Mouse (Mus musculus) embryo, embryonic 11 days (tissue): Measurements from ENCODE around the gene Zfp335.
A peak's percentile ranks its signal among the peaks of the same experiment; 100 is the strongest.
"Not testable (repeated sequence)": the region's sequence is repeated elsewhere in the genome, so short reads cannot be mapped to it uniquely, and the experiment has no call there.

Experiments used
- DNase-seq: peaks from one replicate; pipeline ENCODE4 v3.0.0-alpha.2; 2015

The Zfp335 gene

DNA sequence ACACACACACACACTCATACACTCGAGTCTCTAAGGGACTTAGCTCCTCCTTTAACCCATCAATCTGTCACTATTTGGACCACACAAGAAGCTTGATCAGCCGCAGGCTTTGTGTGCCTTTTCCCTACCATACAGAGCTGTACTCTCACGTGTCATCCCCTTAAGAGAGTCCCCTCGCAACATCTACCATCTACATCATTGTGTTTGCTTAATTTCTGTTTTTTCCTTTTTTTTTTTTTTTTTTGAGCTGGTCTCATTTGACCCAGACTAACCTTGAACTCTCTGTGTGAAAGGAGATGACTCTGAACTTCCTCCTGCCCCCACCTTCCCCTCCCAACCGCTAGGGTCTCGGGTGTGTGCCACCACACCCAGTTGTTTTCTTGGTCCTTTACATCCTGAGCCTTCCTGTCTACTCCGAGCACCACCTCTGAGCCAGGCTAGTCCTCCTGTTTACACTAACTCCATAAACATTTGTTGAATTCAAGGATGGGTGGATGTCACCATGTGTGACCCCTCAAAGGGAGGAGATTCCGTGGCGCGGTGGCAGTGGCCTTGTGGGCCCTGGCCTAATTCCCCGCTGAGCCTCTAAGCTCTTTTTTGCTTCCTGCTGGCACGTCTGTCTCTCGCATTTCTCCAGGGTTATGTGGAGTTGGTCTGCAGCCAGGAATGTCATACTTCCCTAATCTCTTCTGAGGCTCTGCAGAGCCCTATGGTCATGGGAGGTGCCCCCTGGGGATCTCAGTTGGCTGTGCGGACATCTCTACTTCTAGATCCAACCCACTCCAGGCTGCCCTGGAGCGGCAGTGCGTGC is 44.6 kb downstream of the Zfp335 start:
- peak; percentile 33 for DNase-seq

DNA sequence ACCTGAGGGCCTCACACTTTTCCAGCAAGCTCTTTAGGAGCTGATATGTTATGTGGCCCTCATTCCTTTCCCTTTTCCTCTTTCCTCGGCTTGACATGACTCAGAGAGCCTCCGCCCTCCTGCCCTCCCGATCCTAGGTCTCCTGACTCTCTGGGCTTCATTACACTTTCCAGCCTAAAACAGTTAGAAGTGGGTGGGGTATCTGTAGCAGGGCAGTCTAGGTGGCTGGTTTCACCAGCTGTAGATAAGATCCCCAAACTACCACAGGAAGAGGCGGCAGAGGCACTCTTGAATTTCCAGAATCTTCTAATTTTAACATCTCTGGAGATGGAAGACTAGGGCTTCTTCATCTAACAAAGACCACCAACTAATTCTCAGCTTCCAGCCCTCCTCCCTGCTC is 47.0 kb downstream of the Zfp335 start:
- DNase-seq, result no peak

DNA sequence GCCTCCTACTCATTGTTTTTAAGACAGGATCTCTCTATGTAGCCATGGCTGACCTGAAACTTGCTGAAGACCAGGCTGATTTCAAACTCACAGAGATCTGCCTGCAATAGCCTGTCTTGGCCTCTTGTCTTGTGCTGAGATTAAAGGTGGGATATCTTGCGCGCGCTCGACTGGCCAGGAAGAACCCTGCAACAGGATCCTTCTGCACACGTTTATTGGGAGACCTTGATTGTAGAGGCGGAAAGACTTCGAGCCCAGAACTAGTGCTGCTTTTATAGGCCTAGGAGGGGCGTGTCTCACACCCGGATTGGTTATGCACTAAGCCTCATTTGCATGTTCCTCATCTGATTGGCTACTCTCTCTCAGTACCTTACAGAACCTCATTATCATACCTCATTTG is 48.1 kb downstream of the Zfp335 start:
- not testable (repeated sequence) for DNase-seq

DNA sequence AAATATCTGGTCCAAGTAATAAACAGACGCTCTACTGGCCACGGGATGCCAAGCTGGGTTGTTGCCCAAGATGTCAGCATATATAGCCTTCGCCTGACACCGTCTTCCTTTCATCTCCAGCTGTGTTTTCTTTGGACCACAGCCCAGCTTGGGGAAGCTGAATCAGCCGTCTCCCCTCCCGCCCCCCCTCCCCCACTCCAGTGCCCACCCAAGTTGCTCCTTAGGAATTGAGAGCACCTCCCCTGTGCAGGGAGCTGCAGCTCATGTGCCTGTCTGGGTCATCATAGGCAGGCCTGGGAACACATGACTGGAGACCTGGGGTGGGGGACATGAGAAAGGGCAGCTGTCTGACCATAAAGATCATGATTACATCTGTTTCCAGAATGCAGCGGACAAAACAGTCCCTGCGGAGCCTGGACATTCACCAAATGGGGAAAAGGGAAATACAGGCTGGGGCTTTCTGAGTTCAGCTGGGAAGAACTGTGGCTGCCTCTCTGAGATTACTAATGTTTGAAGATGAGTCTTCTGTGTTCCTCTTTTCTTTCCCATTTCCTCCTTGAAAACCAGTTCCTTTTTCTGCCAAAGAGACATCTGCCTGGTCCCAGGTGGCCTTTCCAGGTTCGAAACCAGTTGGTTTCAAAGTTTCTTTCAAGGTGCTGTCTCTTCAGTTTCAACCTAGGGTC is 49.2 kb downstream of the Zfp335 start:
- peak; percentile 73 for DNase-seq

DNA sequence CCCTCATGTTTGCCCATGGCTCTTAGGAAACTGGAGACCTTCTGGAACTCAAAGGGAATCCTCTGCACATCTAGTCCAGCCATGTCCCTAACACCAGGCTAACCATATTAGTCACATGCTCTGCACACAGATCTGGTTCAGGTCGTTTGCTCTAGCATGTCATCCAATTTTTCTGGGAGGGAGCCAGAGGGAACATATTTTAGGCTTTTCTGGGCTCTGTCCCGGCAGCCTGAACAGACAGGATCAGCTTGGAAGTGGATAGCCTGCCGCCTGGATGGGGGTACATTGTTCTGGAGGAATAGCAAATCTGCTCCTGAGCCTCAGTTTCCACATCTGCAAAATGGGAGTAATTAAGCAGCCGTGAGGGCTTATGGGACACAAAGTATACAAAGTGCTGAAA is 50.5 kb downstream of the Zfp335 start:
- DNase-seq, result no peak

DNA sequence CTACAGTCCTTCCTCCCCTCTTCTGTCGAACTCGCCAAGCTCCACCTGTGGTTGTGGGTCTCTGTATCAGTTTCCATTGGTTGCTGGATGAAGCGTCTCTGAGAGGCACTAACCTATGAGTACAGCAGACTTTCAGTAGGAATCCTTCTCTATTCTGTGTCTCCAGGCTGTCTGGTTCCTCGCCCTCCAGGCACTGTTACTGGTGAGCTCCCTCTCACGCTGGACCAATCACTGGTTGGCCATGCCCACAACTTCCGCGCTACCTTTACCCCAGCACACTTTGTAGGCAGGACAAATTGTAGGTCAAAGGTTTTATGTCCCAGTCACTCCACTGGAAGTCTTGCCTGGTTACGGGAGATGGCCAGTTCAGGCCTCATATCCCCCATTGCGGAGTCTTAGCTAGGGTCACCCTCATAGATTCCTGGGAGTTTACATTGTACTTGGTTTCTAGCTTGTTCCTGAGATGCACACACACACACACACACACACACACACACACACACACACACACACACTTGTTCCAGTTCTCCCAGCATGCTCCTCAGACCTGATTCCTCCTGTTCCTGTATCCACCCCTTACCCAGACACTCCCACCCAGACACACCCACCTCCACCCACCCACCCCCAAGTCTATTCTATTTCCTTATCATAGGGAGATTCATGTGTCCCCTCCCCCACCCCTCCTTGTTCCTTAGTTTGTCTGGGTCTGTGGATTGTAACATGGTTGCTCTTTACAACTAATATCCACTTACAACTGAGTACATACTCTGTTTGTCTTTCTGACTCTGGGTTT is 51.7 kb downstream of the Zfp335 start:
- DNase-seq, result no peak

DNA sequence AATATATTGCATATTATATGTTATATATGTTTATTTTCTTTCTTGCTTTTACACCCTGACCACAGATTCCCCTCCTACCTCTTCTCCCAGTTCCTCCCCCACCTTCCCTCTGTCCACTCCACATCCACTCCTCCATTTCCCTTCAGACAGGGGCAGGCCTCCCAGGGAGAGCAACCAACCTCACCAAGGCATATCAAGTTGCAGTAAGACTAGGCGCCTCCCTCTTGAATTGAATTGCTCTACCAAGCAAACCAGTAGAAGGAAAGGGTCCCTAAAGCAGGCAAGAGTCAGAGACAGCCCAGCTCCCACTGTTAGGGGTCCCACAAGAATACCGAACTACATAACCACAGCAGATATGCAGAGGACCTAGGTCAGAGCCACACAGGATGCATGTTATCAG is 52.4 kb downstream of the Zfp335 start:
- DNase-seq, result peak; percentile 35

DNA sequence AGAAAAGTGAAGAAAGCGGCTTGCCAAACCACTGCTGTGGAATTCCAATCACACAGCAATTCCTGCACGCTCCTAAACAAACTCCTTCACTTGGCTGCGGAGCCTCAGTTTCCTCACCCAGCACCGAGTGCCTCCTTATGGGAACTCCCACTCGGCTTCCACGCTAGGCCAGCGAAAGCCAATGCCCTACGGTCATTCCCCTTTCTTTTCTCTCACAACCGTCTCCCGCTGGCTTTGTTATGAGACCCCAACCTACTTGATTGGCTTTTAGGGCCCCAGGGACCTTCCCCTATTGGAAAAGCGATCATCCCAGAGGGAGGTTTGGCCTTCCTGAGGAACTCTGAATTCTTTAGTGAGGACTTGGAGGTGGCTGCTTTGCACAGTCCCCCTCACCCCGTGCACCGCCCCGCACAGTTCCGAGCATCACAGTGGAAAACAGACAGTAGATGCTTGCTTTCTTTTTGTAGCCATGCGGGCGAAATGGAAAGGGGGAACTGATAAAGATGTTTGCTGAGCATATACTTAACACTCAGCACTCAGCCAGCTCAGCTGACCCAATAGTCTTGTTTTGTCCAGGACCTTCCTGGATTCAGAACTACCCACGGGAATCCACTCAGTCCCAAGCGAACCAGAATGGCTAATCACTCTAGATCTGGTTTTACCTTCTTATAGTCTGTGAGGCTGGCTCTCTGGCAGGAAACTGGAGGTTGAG is 53.6 kb downstream of the Zfp335 start:
- DNase-seq, result peak; percentile 62

DNA sequence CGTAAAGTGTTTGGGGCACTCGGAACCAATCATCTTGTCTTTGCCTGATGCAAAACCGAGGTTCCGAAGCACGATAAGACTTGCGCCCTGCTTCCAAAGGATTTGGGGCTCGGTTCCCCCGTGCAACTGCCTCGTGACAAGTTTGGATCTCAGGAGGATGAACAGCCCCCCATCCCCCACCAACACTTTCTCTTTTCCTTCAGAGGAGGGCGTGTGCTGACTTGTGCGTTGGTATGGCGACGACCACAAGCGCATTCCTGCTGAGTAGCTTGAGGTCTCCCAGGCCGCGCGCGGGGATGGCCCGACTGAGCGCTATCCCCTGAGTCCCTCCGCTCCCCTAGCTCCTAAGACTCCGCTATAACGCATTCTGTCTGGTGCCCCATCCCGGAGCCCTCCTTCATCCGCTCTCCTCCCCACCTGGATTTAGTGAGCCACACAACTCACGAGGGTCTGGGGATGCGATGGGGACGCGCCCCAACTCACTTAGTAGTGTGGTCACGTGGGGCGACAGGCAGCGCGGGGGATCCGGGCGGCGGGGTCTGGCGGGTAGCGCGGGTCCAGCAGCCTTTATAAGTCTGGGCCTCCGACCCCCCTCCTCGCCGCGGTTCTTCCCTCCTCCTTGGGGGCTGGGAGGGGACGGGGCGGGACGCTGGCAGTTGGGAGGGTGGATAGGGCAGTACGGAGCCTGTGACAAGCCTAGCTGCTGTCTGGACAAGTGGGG is 54.3 kb downstream of the Zfp335 start, which contains the start of gene Pltp:
Pltp (minus strand) TSS at position 611 of the 721 bp plus-strand sequence.
- DNase-seq, result peak; percentile 84

DNA sequence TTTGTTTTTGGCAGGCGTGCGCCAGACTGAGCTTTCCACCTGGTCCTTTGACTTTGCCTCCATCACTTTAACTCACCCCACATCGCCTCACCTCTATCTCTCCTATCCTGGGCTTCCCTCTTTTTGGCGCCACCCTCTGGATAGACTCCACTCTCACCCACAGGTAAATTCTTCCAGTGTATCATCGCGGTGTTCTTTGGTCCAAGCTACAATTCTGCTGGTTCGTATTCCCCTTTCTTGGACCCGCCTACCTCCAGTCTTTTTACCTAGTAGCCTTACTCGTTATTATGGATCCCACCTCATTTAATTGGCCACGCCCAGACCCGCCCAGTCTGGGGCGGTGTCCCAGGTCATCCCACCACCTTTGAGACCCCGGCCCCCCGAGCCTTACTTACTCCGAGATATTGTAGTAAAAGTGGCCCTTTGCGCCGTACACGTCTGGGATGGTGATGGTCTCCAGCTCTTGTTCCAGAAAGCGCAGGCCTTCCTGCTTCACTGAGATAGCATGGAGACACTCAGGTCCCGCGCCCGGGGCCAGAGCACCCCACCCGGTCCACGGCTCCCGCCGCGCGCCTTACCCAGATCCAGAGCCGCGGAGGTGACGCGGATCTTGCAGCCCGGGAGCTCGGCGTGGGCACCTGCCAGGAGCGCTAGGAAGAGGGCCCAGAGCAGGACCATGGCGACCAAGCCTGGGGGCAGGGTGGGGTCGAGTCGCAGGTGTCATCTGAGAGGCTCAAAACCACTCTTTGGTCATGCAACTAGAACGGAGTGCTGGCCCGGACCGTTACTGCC is 55.1 kb downstream of the Zfp335 start:
- DNase-seq, result peak; percentile 34

DNA sequence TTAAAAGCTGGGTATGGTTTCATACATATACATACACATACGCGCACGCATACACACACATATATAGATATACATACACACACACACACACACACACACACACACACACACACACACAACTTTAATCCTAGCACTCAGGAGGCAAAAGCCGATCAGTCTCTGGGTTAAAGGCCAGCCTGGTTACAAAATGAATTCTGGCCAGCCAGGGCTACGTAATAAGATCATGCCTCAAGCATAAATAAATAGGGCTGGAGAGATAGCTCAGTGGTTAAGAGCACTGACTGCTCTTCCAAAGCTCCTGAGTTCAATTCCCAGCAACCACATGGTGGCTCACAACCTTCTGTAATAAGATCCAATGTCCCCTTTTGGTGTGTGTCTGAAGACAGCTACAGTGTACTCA is 56.0 kb downstream of the Zfp335 start:
- DNase-seq, result not testable (repeated sequence)

DNA sequence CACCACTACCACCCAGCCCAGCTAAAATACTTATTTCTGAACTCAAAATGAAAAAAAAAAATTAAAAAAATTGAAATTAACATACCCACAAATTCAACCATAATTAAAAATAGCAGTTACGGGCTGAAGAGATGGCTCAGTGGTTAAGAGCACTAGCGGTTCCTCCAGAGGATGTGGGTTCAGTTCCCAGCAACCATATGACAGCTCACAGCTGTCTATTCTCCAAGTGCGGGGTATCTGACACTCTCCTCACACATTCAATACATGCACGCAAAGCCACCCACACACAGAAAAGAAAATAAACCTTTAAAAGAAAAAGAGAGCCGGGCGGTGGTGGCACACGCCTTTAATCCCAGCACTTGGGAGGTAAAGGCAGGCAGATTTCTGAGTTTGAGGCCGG is 61.5 kb downstream of the Zfp335 start:
- no peak for DNase-seq

DNA sequence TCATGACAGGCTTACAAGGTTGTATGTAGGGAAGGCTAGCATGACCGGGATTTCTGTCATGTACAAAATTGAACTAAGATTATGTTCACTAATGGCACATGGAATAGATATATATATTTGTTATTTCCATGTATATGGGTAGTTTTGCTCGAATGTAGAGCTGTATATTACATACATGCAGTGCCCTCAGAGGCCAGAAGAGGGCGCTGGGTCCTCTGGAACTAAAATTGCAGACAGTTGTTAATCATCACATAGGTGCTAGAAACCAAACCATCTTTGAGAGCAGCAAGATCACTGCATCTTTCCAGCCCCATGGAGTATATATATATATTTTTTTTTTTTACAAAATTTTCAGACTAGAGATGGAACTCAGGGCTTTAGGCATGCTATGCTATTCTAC is 65.8 kb downstream of the Zfp335 start:
- DNase-seq, result no peak
